Mouse (Mus musculus): Measurements from ENCODE around the gene Dop1b.
A peak's percentile ranks its signal among the peaks of the same experiment; 100 is the strongest.
"Not testable (repeated sequence)": the region's sequence is repeated elsewhere in the genome, so short reads cannot be mapped to it uniquely, and the experiment has no call there.

Gene Dop1b

DNA sequence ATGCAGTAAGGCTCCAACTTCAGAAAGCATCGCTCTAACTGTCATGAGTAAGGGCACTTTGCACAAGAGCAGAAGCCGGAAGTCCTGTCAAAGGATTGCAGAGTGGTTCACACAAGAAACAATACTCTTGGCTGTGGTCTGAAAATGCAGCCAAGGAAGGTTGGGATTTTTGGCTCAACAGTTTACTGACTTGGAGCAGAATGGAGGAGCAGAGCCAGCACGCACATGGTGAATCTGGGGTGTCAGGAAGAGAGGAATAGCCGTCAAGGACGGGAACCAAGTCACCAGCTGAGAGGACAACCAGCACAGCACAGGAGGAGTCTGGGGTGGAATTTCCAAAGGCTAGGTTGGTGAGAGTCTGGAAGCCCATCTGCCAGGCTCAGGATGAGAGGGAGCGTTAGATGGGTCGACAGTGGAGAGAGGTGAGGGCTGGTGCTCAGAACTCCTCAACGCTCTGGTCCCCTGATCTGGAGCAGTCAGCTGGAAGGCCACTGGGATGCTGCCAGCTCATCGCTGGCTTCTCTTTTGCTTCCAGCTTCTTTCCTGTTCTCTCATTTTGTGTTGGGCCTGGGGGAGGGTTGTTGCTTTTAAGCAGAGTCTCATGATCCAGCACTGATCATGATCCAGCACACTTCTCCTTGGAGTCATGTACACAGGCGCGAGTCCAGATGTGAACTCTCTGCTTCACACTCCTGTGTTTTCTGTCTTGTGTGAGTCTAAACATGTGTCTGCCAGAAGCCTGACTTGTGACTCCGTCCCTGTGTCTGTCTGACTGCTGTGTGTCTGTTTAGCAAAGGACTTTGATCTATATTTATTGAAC is 85.5 kb downstream of the Dop1b start:
- DNase-seq (ENCODE audit: low spot score), result no peak

DNA sequence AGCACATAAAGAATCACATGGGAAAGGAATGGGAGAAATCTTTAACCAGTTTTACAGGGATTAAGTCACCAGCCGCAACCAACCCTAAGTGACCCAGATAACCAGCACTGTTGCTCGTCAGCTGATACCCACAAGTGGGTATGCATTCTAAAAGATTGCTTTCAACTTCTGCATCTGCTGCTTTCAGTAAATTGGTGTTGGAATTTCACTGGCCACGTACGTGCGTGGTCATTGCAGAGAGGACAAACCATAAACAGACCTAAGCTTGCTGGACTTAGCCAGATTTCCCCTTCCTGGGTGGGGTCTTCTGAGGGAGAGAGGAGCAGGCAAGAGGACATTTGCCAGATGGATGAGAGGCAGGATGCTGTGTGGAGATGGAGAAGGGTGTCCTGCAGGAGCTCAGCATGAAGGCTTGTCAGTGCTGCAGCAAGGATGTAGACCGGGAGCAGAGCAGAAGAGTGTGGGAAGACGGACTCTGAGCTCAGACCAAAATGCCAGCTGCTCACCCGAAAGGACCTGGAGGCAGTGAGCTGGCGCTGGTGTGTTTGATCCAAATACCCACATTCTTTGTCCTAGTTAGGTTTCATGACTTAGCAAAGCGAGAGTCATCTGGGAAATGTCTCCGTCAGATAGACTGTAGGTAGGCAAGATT is 86.3 kb downstream of the Dop1b start:
- DNase-seq (ENCODE audit: low spot score), result no peak

DNA sequence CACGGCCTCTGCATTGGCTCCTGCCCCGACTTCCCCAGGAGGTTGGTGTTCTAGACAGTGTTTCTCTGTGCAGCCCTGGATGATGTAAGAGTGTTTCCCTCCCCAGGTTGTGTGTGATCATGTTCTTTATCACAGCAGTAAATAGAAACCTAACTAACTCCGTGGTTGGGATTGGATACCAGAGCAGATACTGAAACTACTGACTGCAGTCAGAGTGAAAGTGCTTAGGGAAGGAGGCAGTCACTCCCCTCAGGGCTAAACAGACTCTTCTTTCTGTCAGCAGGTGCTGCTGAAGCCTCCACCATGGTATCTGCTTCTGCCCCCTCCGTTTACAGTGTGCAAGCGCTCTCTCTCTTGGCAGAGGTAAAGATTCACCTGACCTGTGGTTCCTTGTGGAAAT is 86.9 kb downstream of the Dop1b start:
- no peak for DNase-seq (ENCODE audit: low spot score)

DNA sequence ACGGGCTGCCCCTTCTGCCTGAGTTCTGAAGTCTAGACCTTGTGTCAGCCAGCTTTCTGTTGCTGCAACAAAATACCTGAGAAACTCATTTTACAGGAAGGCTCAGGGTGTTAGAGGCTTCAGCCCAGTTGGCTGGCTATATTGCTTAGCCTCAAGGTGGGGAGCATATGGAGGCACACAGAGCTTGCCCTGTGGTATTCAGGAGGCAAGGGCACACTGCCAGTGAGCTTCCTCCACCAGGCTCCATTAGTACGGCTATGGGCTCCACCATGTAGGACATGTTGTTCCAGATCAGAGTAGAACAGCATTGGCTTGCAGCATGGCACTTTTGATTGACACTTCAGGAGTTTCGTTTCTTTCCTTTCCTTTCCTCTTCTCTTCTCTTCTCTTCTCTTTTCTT is 87.4 kb downstream of the Dop1b start:
- DNase-seq (ENCODE audit: low spot score), result no peak

DNA sequence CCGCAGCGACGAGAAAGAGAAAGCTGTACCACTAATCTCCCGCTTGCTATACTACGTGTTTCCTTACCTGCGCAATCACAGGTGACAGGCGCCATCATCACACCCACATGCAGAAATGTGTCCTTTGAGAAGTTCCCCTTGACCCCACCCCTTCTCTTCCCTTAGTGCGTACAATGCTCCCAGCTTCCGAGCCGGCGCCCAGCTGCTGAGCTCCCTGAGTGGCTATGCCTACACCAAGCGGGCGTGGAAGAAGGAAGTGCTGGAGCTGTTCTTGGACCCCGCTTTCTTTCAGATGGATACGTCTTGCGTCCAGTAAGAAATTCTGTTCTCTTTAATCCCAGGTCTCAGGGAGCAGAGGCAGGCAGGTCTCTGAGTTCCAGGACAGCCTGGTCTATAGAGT is 88.2 kb downstream of the Dop1b start:
- DNase-seq (ENCODE audit: low spot score), result no peak

DNA sequence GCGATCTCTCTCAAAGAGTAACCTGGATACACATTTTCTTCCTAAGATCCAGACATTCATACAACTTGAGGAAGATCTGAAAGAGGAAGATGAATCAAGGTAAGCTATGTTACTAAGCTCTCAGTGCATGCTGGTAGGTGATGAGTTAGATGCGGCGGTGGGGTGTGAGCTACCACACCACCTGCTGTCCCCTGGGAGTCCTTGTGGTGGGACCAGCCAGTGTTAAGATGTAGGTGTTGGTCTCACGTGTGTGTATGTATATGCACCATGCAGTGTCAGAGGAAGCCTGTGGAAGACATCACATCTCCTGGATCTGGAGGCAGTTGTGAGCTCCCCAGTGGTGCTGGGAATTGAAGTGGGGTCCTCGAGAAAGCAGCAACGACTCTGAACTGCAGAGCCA is 95.5 kb downstream of the Dop1b start:
- no peak for DNase-seq (ENCODE audit: low spot score)

DNA sequence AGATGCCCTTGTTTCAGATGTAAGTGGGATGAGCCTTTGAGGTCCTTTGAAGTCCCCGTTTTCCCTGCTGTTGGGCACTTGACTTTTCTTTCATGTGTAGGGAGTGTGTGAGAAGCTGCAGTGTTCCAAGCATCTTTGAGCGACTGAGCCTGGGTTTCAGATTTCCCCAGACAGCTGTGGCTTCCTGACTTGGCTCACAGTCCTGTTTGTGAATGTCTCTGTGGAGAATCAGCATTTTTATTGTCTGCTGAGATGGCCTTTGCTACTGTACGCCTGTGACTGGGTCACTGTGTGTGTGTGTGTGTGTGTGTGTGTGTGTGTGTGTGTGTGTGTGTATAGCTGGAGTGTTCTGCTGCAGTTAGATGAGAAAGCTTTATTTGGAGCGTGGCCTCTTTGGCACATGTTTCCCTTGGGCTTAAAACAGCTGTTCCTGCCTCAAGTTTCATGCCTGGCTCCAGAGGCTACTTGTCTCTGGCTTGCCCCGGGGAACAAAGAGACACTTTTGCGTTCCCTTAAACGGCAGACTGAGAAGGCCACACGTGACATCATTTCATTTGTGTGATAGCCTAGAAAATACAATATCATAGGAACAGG is 96.4 kb downstream of the Dop1b start:
- DNase-seq (ENCODE audit: low spot score), result no peak

DNA sequence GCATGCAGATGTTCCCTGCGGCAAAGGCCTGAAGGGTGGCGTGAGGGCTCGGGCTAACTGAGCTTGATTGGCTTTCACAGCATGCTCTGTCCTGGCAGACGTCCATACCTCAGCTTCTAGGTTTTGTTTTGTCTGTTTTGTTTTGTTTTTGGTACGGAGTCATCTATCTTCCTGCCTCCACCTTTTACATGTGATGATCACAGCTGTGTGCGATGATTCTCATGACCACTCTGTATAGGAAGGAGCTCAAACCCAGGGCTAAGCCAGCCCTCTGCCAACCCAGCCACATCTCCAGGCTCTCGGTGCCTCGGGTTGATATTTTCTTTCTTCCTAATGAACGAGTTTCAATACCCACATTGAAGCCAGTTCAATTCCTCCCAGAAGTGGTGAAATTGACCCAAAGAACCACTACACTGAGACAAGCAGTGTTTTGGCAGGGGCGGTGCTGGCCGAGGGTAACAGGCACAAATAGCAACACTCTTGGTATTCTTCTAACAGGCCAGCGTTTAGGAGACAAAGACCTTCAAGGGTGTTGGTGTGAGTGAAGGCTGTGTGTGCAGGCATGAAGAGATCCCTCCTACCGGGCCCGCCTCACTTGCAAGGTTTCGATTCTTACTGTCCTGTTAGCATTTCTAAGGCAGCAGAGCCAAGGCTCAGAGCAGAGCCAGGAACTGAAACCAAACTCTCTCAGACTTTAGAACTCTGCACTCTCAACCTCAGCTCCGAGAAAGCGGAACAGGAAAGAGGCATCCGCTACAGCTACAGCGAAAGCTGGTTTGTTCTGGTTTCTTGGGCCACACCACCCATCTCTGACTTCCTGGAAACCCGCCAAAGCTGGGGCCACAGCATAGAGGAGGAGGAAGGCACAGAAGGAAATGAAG is 104.4 kb downstream of the Dop1b start:
- DNase-seq (ENCODE audit: low spot score), result peak; percentile 51

DNA sequence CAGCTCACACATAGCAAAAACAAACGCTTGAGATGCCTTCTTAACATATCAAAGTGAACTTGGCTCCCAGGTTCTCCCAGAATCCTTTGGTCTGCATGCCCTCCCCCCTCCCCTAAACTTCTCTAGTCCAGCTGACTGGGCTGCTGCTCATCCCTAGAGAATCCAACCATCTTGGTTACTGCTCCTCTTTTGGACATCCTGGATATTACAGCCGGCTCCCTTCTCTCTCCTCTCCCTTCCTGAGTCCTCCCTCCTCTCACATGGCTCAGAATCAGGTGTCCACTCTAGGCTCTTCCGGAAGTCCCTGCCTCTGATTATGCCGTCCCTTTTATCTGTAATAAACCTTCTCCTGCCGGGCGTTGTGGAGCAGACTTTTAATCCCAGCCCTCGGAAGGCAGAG is 105.2 kb downstream of the Dop1b start:
- no peak for DNase-seq (ENCODE audit: low spot score)

DNA sequence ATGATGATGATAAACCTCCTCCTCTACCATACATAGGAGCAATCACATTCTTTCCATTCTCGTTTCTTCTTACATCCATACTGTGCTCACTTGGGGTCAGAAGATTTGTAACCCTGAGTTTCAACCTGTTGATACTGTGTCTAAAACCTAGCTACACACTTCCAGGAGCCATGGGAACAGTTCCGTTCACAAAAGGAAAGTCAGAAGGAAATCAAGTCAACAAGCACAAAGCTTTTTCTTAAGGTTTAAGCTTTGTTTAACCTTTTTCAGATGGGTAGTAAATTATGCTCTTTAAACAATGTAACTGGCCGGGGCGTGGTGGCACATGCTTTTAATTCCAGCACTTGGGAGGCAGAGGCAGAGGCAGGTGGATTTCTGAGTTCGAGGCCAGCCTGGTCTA is 105.7 kb downstream of the Dop1b start:
- DNase-seq (ENCODE audit: low spot score), result no peak

DNA sequence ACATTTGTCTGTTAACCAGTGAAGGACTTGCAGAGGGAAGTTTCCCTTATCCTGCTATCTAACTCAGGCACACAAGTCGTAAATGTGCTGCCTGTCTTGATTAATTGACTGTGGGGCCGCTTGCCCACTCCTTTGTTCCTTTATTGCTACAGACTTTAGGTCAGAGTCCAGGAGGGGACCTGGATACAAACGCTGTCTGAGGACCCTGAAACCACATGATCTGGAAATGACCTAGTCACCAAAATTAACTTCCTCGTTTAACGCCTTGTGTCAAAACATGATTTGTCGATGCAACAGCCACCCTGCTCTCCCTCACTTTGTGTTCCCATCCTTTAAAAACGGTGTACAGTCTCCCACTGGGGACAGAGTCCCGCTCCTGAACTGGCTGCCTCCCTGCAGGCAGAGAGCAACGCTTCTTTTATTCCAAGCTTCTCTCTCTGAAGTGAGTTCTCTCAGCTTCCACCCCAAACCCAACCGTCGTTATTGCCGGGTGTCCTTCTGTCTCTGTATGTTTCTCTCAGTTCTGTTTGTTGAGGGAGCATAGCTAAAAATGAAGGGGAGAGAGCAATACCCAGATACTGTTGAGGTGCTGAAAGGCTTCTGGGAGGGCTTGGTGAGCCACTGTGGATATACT is 107.1 kb downstream of the Dop1b start:
- DNase-seq (ENCODE audit: low spot score), result no peak

DNA sequence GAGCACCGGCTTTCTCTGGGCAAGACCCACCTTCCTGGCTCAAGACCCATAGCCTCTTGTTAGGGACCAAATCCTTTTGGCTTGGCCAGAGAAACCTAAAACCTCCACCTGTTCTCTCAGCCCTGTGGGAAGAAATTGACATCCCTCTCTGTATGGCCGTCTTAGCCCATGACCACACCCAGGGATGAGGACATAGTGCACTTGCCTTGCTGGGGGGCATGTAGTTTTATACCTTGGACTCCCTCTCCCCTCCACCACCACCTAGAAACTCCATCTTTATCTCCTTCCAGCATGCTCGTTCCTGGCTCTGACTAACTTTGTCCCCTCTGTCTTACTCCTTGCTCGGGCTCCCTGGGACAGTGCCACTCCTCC is 107.6 kb downstream of the Dop1b start:
- DNase-seq (ENCODE audit: low spot score), result no peak

DNA sequence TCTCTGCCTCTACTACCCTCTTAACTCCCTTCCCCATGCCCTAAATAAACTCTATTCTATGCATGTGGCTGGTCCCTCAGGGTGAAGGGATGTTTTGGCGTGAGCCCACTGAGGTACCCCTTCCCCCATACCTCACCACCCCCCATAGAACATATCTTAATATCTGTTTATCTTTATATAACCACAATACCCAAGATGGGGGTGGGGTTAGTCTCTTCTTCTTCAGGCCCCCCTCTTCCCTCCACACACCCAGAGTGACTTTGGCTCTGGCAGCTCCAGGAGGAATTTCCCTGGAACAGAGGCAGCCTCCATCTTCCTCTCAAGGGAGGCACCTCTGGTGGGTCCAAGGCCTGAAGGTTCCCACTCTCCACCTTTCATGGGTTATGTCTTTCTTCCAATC is 108.3 kb downstream of the Dop1b start:
- DNase-seq (ENCODE audit: low spot score), result no peak

DNA sequence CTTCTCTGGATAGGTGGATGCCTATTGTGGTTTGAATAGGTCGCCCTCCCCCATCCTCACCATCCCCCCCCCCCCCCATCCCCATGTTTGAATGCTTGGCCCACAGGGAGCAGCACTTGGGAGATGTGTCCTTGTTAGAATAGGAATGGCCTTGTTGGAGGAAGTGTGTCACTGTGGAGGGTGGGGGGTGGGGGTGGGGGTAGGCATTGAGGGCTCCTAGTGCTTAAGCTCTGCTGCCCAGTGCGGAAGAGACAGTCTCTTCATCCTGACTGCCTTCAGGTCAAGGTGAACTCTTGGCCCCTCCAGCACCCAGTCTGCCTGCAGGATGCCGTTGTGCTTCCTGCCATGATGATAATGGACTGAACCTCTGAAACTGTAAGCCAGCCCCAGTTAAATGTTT is 110.0 kb downstream of the Dop1b start:
- DNase-seq (ENCODE audit: low spot score), result no peak

DNA sequence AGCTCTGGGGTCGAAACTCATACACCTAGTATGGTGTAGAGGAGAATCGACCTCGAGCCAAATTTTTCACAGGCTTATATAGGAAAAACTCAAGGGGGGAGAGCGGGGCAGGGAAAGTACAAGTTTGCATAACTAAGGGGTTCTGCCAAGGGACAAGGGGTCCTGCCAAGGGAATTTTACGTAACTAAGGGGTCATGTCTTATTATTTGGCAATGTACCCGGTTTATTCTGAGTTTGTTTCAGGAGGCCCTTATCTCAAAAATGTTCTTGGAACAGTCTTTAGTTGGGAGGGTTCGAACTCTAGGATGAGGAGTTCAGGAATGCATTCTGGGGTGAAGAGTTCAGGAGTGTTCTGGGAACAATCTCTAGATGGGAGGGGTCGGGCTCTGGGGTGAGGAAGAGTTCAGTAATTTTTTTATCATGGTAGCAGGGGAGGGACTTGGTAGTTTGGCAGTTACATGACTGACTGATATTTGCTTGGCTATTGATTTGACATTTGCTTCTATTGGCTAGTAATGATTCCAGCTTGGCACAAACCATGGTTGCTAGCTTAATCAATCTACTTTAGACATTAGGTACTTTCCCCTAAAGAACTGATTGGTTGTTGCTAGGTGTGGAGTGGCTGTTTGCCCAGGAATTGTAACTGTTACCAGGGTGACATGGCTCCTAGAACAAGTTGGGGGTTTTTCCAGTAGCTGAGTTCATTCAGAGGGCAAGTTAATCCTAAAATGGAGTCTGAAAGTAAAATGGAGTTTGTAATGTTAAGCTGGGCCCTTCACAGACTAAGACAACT is 110.9 kb downstream of the Dop1b start:
- DNase-seq (ENCODE audit: low spot score), result not testable (repeated sequence)

DNA sequence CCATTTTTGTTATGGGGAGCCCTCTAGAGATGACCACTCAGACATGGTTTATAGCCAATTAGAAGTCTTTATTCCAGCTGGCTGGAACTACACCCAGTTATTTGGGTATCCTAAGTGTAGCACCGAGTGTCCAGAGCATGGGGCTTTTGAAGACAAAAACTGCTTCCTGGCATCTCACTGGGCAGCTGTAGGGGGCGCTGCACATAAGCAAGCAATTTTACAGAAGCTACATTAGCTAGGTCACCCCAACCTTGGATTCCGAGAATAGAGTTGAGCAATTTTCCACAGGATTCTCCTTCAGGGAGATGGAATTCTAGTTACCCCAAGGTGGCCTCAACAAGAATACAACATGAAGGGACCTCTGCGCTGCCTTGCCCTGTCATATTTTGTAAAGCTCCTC is 113.1 kb downstream of the Dop1b start:
- DNase-seq (ENCODE audit: low spot score), result no peak

DNA sequence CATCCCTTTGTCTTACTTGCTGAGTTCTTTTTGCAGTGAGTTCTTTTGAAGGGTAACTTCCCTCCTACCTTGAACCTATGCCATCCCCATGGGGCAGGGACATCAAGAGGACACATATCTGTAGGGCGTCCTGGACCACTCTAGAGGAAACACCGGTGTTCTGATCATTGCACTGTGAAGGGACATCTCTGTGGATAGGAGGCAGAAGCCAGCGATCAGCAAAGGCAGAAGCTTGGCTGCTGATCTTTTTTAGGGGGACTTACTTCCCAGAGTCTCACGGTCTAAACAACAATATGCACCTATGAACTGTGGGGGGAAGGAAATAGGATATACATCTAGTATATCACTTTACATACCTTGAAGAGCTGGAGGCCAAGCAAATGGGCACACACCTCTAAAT is 113.8 kb downstream of the Dop1b start:
- no peak for DNase-seq (ENCODE audit: low spot score)

DNA sequence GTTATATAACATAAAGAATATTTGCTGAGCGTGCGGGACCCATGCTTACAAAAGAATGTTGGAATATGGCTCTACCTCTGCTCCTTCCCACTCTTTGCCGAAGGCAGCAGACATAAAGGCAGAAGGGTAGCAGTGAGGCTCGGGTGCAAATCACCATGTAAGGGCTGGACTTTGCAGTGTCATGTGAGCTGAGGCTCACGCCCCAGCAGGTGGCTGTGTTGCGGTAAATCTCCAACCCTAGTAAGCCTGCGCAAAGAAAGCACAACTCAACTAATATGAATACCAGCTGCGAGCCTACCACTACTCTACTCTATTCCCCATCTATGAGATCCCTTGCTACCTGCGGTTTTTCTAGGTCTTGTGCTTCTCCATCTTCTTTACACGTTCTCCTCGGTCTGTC is 114.3 kb downstream of the Dop1b start:
- DNase-seq (ENCODE audit: low spot score), result no peak

DNA sequence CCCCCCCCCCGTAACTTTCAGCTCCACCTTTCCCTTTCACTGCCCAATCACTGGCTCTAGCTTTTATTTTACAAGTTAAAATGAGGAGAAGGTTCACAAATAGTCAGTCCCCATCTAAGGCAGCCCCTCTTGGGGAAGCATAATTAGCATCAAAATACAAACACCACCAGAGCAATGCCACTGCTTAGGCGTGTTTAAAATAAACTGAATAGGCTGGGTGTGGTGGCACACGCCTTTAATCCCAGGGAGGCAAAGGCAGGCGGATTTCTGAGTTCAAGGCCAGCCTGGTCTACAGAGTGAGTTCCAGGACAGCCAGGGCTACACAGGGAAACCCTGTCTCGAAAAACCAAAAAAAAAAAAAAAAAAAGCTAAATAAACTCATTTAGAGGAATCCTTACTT is 114.8 kb downstream of the Dop1b start:
- not testable (repeated sequence) for DNase-seq (ENCODE audit: low spot score)

DNA sequence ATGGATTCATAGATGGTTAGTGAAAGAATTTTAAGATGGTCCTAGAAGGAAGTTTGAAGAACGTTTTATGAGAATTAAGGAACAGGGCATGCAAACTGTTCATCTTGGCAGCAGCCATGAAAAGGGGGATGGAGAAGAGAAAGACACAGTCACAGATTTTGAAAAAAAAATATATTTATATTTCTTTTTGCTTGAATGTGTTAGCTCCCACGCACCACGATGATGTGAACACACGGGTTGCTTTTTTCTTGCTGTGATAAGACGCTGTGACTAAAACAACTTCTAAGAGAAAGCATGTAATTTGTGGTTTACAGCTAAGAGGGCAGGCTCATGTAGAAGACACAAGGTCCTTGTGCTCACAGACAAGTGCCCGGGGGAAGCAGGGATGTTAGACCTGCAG is 115.2 kb downstream of the Dop1b start:
- DNase-seq (ENCODE audit: low spot score), result no peak

DNA sequence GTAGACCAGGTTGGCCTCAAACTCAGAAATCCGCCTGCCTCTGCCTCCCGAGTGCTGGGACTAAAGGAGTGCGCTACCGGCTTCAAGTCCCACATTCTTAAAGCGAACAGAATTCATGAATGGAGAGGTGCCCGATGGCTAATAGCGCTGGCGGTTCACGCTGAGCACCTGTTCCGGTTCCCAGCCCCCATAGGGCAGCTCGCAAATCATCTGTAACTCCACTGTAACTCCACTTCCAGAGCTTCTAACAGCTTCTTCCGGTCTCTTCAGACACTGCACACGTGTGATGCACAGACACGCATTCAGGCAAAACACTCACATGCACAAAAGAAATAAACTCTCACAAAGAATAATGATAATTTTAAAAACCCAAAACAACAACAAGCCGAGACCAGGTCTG is 117.8 kb downstream of the Dop1b start:
- no peak for DNase-seq (ENCODE audit: low spot score)
